Mouse (Mus musculus): ENCODE results near the gene Ptprn2. TPM values are rescaled to one million over a fixed set of nuclear protein-coding genes. Genes with fewer than 3 reads are reported as not detected.
A peak's percentile ranks its signal among the peaks of the same experiment; 100 is the strongest.

Ptprn2 gene
- total and polyA plus RNA-seq, 2 experiments from 2014 or later = 18.4 to 101 TPM

- ATAC-seq (peak; percentile 67; the same call in 1 of the 2 replicates), DNase-seq (ENCODE audit: low spot score) (peak; percentile 23)
- 44% methylated on average over 17 of the region's 17 CpGs for WGBS
- TF ChIP-seq CTCF (IDR thresholded peaks at IDR 0.05; ENCODE audit: low read depth) = no peak
- no peak overlapping the region for H3K9ac ChIP-seq (replicated peaks; ENCODE audit: low read length)
- H3K27me3 ChIP-seq (ENCODE audit: insufficient read depth, low read length) = no peaks in the 10 kb centered on the region
- H3K36me3 ChIP-seq (ENCODE audit: insufficient read depth, low read length) = no peaks in the 10 kb centered on the region
- H3K4me3 ChIP-seq (ENCODE audit: low read length) = no peak overlapping the region
- no peaks in the 10 kb centered on the region for H3K4me1 ChIP-seq (ENCODE audit: insufficient read depth, low read length)
- no peaks in the 10 kb centered on the region for H3K9me3 ChIP-seq (ENCODE audit: low read length)
- no peak overlapping the region for H3K4me2 ChIP-seq (ENCODE audit: low read depth, low read length)
- H3K27ac ChIP-seq = no peak overlapping the region
Observed at GRCm38 (mm10) chr12:117304751-117305624, 819.5 kb downstream of the Ptprn2 start.

DNA sequence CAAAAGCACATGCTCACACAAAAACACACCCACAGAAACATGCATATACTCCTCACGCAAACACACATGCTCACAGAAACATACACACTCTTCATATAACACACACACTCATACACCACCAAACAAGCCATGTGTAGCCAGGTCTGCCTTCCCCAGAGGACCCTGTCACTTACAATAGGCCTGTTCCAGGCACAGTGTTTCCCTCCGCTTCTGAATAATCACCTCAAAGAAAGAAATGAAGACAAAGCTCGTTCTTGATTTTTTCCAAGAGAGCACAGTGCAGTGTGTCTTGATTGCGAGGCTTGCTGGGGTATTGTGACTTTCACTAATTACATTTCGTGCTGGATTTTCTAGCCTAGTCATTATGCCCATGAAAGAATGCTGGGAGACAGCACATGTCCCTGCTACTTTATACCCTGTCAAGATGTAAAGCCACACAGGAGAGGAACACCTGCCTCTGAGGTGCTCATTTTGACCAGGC, 820.1 kb downstream of the Ptprn2 start:
- Histone ChIP-seq H3K4me1 (ENCODE audit: insufficient read depth, low read length) (no peaks in the 10 kb centered on the region), H3K4me2 (ENCODE audit: low read depth, low read length) (no peak overlapping the region), H3K9me3 (ENCODE audit: low read length) (no peaks in the 10 kb centered on the region), H3K9ac (replicated peaks; ENCODE audit: low read length) (no peak overlapping the region), H3K27ac (no peak overlapping the region), H3K27me3 (ENCODE audit: insufficient read depth, low read length) (no peaks in the 10 kb centered on the region), H3K36me3 (ENCODE audit: insufficient read depth, low read length) (no peaks in the 10 kb centered on the region), H3K4me3 (ENCODE audit: low read length) (no peak overlapping the region)
- WGBS = 38% methylated on average over 5 of the region's 5 CpGs
- peak; percentile 27; the same call in 1 of the 2 replicates for ATAC-seq
- peak; percentile 4 for DNase-seq (ENCODE audit: low spot score)
- no peak for TF ChIP-seq CTCF (IDR thresholded peaks at IDR 0.05; ENCODE audit: low read depth)

- H3K36me3 ChIP-seq (ENCODE audit: insufficient read depth, low read length) = no peaks in the 10 kb centered on the region
- TF ChIP-seq CTCF (IDR thresholded peaks at IDR 0.05; ENCODE audit: low read depth) = no peak
- no peak overlapping the region for H3K4me3 ChIP-seq (ENCODE audit: low read length)
- DNase-seq (ENCODE audit: low spot score) (no peak), ATAC-seq (no peak)
- H3K4me2 ChIP-seq (ENCODE audit: low read depth, low read length) = no peak overlapping the region
- no peaks in the 10 kb centered on the region for H3K4me1 ChIP-seq (ENCODE audit: insufficient read depth, low read length)
- no peak overlapping the region for H3K9ac ChIP-seq (replicated peaks; ENCODE audit: low read length)
- no peaks in the 10 kb centered on the region for H3K9me3 ChIP-seq (ENCODE audit: low read length)
- no peaks in the 10 kb centered on the region for H3K27me3 ChIP-seq (ENCODE audit: insufficient read depth, low read length)
- 73% methylated on average over 6 of the region's 6 CpGs for WGBS
- no peak overlapping the region for H3K27ac ChIP-seq
Observed at GRCm38 (mm10) chr12:117312079-117312478, 826.6 kb downstream of the Ptprn2 start.

DNA sequence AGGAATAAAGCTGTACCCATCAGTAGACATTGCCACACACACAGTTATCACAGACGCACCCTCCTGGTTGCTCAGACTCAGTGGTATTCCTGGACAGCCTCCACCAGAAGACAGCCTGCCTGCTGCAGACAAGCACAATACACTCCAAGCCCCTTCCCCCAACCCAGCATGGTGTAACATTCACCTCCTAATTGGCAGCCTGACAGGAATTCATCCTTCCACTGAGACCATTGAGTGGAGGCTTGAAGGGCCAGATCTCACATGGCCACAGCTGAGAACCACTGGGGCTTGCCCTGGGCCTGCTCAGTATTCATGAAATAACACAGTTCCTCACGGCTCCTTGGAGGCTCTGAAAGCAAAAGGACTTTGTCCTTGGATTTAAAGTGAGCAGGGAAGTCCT, 829.5 kb downstream of the Ptprn2 start:
- Histone ChIP-seq H3K27ac (no peak overlapping the region), H3K9ac (replicated peaks; ENCODE audit: low read length) (no peak overlapping the region), H3K36me3 (ENCODE audit: insufficient read depth, low read length) (no peaks in the 10 kb centered on the region), H3K27me3 (ENCODE audit: insufficient read depth, low read length) (no peaks in the 10 kb centered on the region), H3K4me1 (ENCODE audit: insufficient read depth, low read length) (no peaks in the 10 kb centered on the region), H3K4me3 (ENCODE audit: low read length) (no peak overlapping the region), H3K9me3 (ENCODE audit: low read length) (0 out of 2 replicates have a peak, but pooled peaks cover 5% of the 10 kb centered on the region), H3K4me2 (ENCODE audit: low read depth, low read length) (no peak overlapping the region)
- peak; percentile 48 for DNase-seq (ENCODE audit: low spot score)
- no peak for TF ChIP-seq CTCF (IDR thresholded peaks at IDR 0.05; ENCODE audit: low read depth)
- 29% methylated on average over 2 of the region's 2 CpGs for WGBS
- peak; percentile 74 for ATAC-seq

DNA sequence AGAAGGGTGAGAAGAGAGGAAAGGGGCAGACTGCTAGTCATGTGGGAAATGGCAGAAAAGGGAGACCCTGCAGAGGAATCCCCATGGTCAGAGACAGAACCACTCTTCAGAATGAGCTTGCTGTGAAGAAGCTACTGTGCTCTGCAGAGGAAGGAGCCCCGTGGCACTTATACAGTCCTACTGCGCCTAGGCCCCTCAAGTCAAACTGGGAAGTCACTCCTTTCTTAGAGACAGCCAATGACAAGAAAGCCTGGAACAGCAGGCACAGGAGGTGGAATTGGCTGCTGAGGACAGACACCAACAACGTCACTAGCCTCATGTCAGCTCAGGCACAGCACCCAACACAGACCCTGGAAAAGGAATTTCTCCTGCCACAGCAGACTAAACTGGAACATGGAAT, 830.1 kb downstream of the Ptprn2 start:
- Histone ChIP-seq H3K9me3 (ENCODE audit: low read length) (0 out of 2 replicates have a peak, but pooled peaks cover 5% of the 10 kb centered on the region), H3K9ac (replicated peaks; ENCODE audit: low read length) (no peak overlapping the region), H3K36me3 (ENCODE audit: insufficient read depth, low read length) (no peaks in the 10 kb centered on the region), H3K4me1 (ENCODE audit: insufficient read depth, low read length) (no peaks in the 10 kb centered on the region), H3K4me3 (ENCODE audit: low read length) (no peak overlapping the region), H3K4me2 (ENCODE audit: low read depth, low read length) (no peak overlapping the region), H3K27me3 (ENCODE audit: insufficient read depth, low read length) (no peaks in the 10 kb centered on the region), H3K27ac (no peak overlapping the region)
- no peak for TF ChIP-seq CTCF (IDR thresholded peaks at IDR 0.05; ENCODE audit: low read depth)
- 81% methylated on average over 3 of the region's 3 CpGs for WGBS
- no peak for ATAC-seq
- DNase-seq (ENCODE audit: low spot score) = no peak

GRCm38 (mm10) chr12:117318229-117318628, 832.7 kb downstream of the Ptprn2 start:
- Histone ChIP-seq H3K9ac (replicated peaks; ENCODE audit: low read length) (no peak overlapping the region), H3K4me3 (ENCODE audit: low read length) (no peak overlapping the region), H3K27ac (no peak overlapping the region), H3K27me3 (ENCODE audit: insufficient read depth, low read length) (no peaks in the 10 kb centered on the region), H3K9me3 (ENCODE audit: low read length) (0 out of 2 replicates have a peak, but pooled peaks cover 5% of the 10 kb centered on the region), H3K4me2 (ENCODE audit: low read depth, low read length) (no peak overlapping the region), H3K4me1 (ENCODE audit: insufficient read depth, low read length) (no peaks in the 10 kb centered on the region), H3K36me3 (ENCODE audit: insufficient read depth, low read length) (no peaks in the 10 kb centered on the region)
- WGBS = 93% methylated on average over 3 of the region's 3 CpGs
- no peak for TF ChIP-seq CTCF (IDR thresholded peaks at IDR 0.05; ENCODE audit: low read depth)
- ATAC-seq (no peak), DNase-seq (ENCODE audit: low spot score) (no peak)

DNA sequence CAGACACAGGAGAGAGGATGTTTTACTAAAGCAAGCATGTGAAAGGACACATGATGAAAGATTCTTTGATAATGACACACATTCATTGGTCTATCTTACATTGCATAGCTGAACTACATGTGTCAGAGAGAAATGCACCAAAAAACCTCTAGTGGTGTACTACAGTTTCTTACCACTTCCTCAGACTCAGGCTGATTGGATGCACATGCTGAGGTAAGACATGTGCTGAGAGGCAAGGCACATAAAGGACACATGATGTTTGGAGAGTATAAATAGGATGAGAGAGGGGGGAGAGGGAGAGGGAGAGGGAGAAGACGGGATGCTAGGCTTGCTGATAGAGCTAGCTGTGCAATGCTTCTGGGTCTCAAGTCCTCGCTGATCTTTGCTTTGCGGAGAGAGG, 837.5 kb downstream of the Ptprn2 start:
- Histone ChIP-seq H3K9me3 (ENCODE audit: low read length) (no peaks in the 10 kb centered on the region), H3K27me3 (ENCODE audit: insufficient read depth, low read length) (no peaks in the 10 kb centered on the region), H3K27ac (no peak overlapping the region), H3K9ac (replicated peaks; ENCODE audit: low read length) (no peak overlapping the region), H3K4me1 (ENCODE audit: insufficient read depth, low read length) (no peaks in the 10 kb centered on the region), H3K4me3 (ENCODE audit: low read length) (no peak overlapping the region), H3K4me2 (ENCODE audit: low read depth, low read length) (no peak overlapping the region), H3K36me3 (ENCODE audit: insufficient read depth, low read length) (no peaks in the 10 kb centered on the region)
- TF ChIP-seq CTCF (IDR thresholded peaks at IDR 0.05; ENCODE audit: low read depth) = no peak
- DNase-seq (ENCODE audit: low spot score) (peak; percentile 23), ATAC-seq (peak; percentile 57)
- WGBS = 87% methylated on average over 3 of the region's 3 CpGs

MicroRNAs within 50 kb of the gene (microRNA counts, 519-probe panel; counts per million panel counts)
- 3,467 counts per million, percentile 58 among the panel's probes with 10 or more counts for microRNA mmu-miR-153

Small RNA genes lying within 50 kb of the gene (microRNA-seq; reads per million reads assigned to microRNA genes)
- 3,760 to 4,442 reads per million in 2 experiments for gene Mir153

Other genes with a start within 250 kb of the Ptprn2 start
- gene Wdr60, start 222.7 kb upstream of the Ptprn2 start, total RNA-seq (2014; rRNA removed) = 6.7 and 8.4 TPM in 2 replicates
- gene Wdr60, start 222.7 kb upstream of the Ptprn2 start, polyA plus RNA-seq (2015; fragmentation: Nextera tagmentation; extraction: Ambion mirVana) = 16.8 and 17.7 TPM in 2 replicates
- gene Gm11027, start 210.3 kb upstream of the Ptprn2 start, total RNA-seq (2014; rRNA removed) = not detected in 2 replicates
- gene Gm11027, start 210.3 kb upstream of the Ptprn2 start, polyA plus RNA-seq (2015; fragmentation: Nextera tagmentation; extraction: Ambion mirVana) = not detected in 2 replicates
- 33.9 and 36.7 TPM in 2 replicates for gene Esyt2, start 204.5 kb upstream of the Ptprn2 start, total RNA-seq (2014; rRNA removed)
- gene Esyt2, start 204.5 kb upstream of the Ptprn2 start, polyA plus RNA-seq (2015; fragmentation: Nextera tagmentation; extraction: Ambion mirVana) = 8.6 and 8.9 TPM in 2 replicates
- gene Ncapg2, start 80.3 kb upstream of the Ptprn2 start, total RNA-seq (2014; rRNA removed) = 8.8 and 24.0 TPM in 2 replicates
- gene Ncapg2, start 80.3 kb upstream of the Ptprn2 start, polyA plus RNA-seq (2015; fragmentation: Nextera tagmentation; extraction: Ambion mirVana) = 6.0 and 6.3 TPM in 2 replicates